Mouse (Mus musculus) midbrain, embryonic 15.5 days (tissue): ENCODE measurements at regions not wholly inside any gene's neighbourhood (a gene's known extent, or its start where the extent isn't known, plus 50 kb on each side); places are given as distances from the start of the nearest gene placed in this dataset.

Experiments used
- ATAC-seq: fragments of 200-750 bp; cut with Nextera tagmentation; replicated peaks from 2 replicates; pipeline ENCODE4 v1.8.0; 2017; ENCODE audit warnings: moderate TSS enrichment
- H3K27ac ChIP-seq: fragments of 300-500 bp; sonication (generic); 2 replicates; pipeline ENCODE4 v1.5.1; 2015; ENCODE audit warnings: mild to moderate bottlenecking, inconsistent platforms
- H3K27me3 ChIP-seq: fragments of 300-500 bp; sonication (generic); replicated peaks from 2 replicates; pipeline ENCODE4 v1.6.1; 2015; ENCODE audit warnings: inconsistent platforms
- H3K36me3 ChIP-seq: fragments of 300-500 bp; sonication (generic); replicated peaks from 2 replicates; pipeline ENCODE4 v1.6.1; 2015; ENCODE audit warnings: inconsistent platforms
- H3K4me1 ChIP-seq: fragments of 300-500 bp; sonication (generic); 2 replicates; pipeline ENCODE4 v1.6.1; 2015; ENCODE audit warnings: inconsistent platforms
- H3K4me2 ChIP-seq: fragments of 300-500 bp; sonication (generic); 2 replicates; pipeline ENCODE4 v1.6.1; 2015; ENCODE audit warnings: inconsistent platforms, mild to moderate bottlenecking, moderate library complexity
- H3K4me3 ChIP-seq: fragments of 300-500 bp; sonication (generic); 2 replicates; pipeline ENCODE4 v1.5.1; 2015; ENCODE audit warnings: mild to moderate bottlenecking, inconsistent platforms
- H3K9ac ChIP-seq: fragments of 300-500 bp; sonication (generic); 2 replicates; pipeline ENCODE4 v1.6.1; 2015; ENCODE audit warnings: mild to moderate bottlenecking, inconsistent platforms
- H3K9me3 ChIP-seq: fragments of 300-500 bp; sonication (generic); 2 replicates; pipeline ENCODE4 v1.6.1; 2016; ENCODE audit warnings: inconsistent platforms
- WGBS: fragments of 180-500 bp; shearing (Covaris S2); methylation state at CpG from one replicate; pipeline ENCODE4 v1.1.7; 2015; ENCODE audit warnings: mixed read lengths; 5-methylcytosine and 5-hydroxymethylcytosine counted together

DNA sequence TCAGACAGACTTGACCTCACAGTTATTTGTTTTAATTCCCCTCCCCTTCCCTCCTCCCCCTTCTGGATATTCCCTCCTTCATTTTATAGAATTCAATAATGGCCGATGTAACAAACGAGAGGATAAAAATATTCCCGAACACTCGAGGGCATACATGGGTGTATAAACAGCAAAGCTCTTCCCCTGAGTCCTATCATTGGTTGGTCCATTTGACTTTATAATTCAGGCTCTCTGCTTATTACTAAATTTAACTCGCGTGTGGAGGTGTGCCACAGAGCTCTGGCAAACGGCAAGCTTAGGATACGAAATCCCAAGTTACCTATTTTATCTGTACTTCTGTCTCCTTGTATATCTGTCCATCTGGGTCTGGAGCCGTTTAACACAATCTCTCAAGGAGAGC is 82.1 kb upstream of the Zfp64 start:
- no peak overlapping the region for H3K4me3 ChIP-seq
- H3K4me2 ChIP-seq: peak overlapping the region; percentile 19; the same call in 1 of the 2 replicates
- H3K9ac ChIP-seq: no peak overlapping the region
- H3K9me3 ChIP-seq: no peaks in the 10 kb centered on the region
- peaks cover 13% of the 10 kb centered on the region; the same call in 1 of the 2 replicates for H3K4me1 ChIP-seq
- H3K36me3 ChIP-seq: no peaks in the 10 kb centered on the region
- no peak for ATAC-seq
- WGBS: 34% methylated on average over 9 of the region's 9 CpGs
- H3K27ac ChIP-seq: peak overlapping the region; percentile 75
- H3K27me3 ChIP-seq: no peaks in the 10 kb centered on the region

DNA sequence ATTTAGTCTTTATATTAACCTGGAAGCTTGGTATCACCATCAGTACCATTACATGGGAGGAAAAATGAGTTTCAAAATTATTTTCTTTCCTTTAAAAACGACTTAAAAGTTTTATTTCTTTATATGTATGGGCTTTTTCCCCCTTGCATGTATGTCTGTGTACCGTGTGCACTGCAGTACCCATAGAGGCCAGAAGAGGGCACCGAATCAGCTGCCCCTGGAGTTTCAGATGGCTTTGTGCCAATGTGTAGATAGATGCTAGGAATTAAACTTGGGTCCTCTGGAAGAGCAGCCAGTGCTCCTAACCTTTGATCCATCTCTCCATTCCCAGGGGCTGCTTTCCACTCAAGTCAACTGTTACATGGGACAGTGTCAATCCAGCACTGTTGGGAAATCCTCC is 79.9 kb upstream of the Zfp64 start:
- Histone ChIP-seq H3K27ac (no peak overlapping the region), H3K9me3 (no peaks in the 10 kb centered on the region), H3K4me2 (no peak overlapping the region), H3K9ac (no peak overlapping the region), H3K4me3 (no peak overlapping the region), H3K27me3 (no peaks in the 10 kb centered on the region), H3K4me1 (peaks cover 13% of the 10 kb centered on the region; the same call in 1 of the 2 replicates), H3K36me3 (no peaks in the 10 kb centered on the region)
- no peak for ATAC-seq
- 51% methylated on average over 3 of the region's 3 CpGs for WGBS

DNA sequence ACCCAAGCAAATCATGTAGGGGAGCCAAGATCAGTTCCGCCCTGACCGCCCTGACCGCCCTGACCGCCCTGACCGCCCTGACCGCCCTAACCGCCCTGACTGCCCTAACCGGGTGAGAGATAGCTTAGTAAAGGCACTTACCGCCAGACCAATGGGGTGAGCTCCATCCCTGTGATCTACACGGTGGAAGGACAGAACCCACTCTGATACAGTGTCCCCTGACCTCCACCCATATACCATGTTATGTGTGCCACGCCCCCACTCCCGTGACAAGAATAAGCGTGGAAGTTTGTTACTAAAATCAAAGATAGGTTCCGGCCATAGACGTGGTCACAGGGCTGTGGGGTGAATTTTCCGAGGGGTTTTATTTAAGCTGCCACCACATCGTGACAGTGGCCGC is 78.6 kb upstream of the Zfp64 start:
- 59% methylated on average over 18 of the region's 18 CpGs for WGBS
- no peak overlapping the region for H3K4me2 ChIP-seq
- H3K9me3 ChIP-seq: no peaks in the 10 kb centered on the region
- ATAC-seq: no peak
- no peak overlapping the region for H3K4me3 ChIP-seq
- no peaks in the 10 kb centered on the region for H3K36me3 ChIP-seq
- H3K27ac ChIP-seq: no peak overlapping the region
- H3K9ac ChIP-seq: no peak overlapping the region
- peaks cover 13% of the 10 kb centered on the region; the same call in 1 of the 2 replicates for H3K4me1 ChIP-seq
- H3K27me3 ChIP-seq: no peaks in the 10 kb centered on the region

DNA sequence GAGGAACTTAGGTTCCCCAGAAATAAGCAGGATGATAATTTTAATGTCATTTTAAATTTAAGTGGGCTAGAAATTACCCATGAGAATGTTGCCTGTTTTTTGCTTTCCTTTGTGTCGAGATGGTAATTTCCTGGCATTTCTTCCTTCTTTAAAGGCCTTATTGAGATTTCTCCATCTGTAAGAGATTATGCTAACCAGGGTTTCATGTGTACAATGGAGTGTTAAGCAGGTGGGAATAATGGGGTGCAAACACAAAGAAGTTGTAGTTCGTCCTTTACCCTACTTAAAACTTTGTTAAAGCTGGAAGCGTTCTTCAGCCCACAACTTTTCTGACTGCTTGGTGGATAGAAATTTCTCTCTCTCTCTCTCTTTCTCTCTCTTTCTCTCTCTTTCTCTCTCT is 77.8 kb upstream of the Zfp64 start:
- Histone ChIP-seq H3K27ac (no peak overlapping the region), H3K36me3 (no peaks in the 10 kb centered on the region), H3K9me3 (no peaks in the 10 kb centered on the region), H3K4me3 (no peak overlapping the region), H3K4me1 (peaks cover 13% of the 10 kb centered on the region; the same call in 1 of the 2 replicates), H3K4me2 (no peak overlapping the region), H3K27me3 (no peaks in the 10 kb centered on the region), H3K9ac (no peak overlapping the region)
- no peak for ATAC-seq
- WGBS: 17% methylated on average over 3 of the region's 3 CpGs

DNA sequence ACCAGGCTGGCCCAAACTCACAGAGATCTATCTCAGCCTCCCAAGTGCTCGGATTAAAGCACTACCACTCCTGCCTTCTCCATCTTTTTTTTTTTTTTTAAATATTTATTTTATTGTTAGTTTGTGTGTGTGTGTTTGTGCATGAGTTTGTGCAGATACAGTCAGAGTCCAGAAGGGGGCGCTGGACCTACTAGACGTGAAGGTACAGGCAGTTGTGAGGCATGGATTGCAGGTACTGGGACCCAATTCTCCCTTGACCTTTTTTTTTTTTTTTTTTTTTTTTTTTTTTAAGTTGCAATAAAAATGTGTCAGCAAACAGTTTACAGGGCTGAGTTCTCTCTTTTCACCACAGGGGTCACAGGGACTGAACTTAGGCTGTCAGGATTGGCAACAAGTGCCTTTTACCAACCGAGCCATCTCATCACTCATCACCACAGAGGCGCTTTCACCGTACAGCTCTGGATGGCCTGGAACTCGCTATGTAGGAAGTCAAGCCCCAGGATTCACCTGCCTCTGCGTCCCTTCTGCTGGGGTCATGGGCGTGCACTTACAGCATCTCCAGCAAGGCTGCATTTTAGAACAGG is 73.2 kb upstream of the Zfp64 start:
- H3K4me2 ChIP-seq: no peak overlapping the region
- H3K27ac ChIP-seq: no peak overlapping the region
- WGBS: 83% methylated on average over 9 of the region's 9 CpGs
- no peaks in the 10 kb centered on the region for H3K36me3 ChIP-seq
- no peaks in the 10 kb centered on the region for H3K9me3 ChIP-seq
- H3K27me3 ChIP-seq: no peaks in the 10 kb centered on the region
- no peak overlapping the region for H3K9ac ChIP-seq
- no peaks in the 10 kb centered on the region for H3K4me1 ChIP-seq
- no peak overlapping the region for H3K4me3 ChIP-seq
- no peak for ATAC-seq

DNA sequence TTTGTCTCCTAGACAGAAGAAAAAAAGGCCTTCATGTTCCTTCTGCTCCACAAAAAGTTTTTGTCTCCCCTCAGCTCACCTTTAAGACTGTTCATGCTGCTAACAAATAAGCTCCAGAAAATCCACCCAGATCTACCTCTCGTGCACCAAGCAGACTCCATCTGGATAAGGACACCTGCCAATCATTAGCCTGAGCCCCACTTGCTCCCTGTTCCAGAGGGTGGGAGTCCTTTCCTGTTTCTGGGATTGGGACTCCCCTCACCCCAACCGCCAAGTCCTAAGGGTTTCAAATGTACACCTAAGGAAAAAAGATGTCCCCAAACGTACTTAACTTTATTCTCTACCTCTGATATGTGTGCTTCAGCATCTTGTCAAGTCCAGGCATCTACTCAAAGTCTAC is 63.6 kb upstream of the Zfp64 start:
- Histone ChIP-seq H3K4me1 (no peaks in the 10 kb centered on the region), H3K27me3 (no peaks in the 10 kb centered on the region), H3K27ac (no peak overlapping the region), H3K9me3 (no peaks in the 10 kb centered on the region), H3K36me3 (no peaks in the 10 kb centered on the region), H3K4me2 (no peak overlapping the region), H3K4me3 (no peak overlapping the region), H3K9ac (no peak overlapping the region)
- 70% methylated on average over 3 of the region's 3 CpGs for WGBS
- ATAC-seq: no peak

DNA sequence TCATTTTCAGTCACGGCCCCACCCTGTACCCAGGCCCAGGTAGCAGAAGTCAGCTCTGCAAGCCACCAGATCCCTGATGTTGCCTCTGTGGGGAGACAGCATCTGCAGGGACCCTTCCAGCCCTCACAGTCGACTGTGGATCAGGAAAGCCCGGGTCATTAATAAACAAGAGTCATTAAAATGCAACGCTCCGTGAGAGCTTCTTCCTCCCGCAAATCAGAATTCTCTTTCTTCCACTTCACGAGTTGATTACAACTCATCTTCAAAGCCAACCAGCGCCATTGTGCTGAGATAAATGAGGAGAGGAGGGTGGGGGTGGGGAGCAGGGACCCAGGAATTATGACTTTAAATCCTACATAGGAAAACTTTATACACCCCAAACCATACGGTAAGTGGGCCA is 54.9 kb upstream of the Zfp64 start:
- Histone ChIP-seq H3K4me3 (no peak overlapping the region), H3K9me3 (no peaks in the 10 kb centered on the region), H3K36me3 (no peaks in the 10 kb centered on the region), H3K4me2 (no peak overlapping the region), H3K9ac (no peak overlapping the region), H3K4me1 (peaks cover 12% of the 10 kb centered on the region), H3K27me3 (no peaks in the 10 kb centered on the region), H3K27ac (peak overlapping the region; percentile 65)
- no peak for ATAC-seq
- WGBS: 26% methylated on average over 9 of the region's 9 CpGs

DNA sequence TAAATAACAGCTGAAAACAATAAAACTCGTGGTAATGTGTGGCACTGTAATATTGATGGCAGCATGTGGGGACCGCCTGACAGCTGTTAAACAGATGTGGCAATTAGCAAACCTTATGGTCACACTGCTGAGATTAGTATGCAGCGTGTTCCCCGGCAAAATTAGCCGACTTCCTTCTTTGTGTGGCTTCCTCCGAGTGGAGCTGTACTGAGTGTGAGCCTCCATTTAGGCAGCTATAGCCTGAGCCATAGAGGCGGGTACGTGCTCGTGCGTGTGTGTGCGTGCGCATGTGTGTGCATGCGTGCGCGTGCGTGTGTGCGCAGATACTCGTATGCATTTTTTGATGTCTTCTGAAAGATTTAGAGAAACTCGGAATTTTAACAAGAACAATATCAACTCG is 53.4 kb upstream of the Zfp64 start:
- Histone ChIP-seq H3K9me3 (no peaks in the 10 kb centered on the region), H3K9ac (no peak overlapping the region), H3K4me1 (peaks cover 12% of the 10 kb centered on the region), H3K4me2 (no peak overlapping the region), H3K27me3 (no peaks in the 10 kb centered on the region), H3K36me3 (no peaks in the 10 kb centered on the region), H3K4me3 (no peak overlapping the region), H3K27ac (peak overlapping the region; percentile 61)
- 72% methylated on average over 20 of the region's 20 CpGs for WGBS
- 0 out of 2 replicates have a peak, but pooled peaks have one; percentile 50 for ATAC-seq

DNA sequence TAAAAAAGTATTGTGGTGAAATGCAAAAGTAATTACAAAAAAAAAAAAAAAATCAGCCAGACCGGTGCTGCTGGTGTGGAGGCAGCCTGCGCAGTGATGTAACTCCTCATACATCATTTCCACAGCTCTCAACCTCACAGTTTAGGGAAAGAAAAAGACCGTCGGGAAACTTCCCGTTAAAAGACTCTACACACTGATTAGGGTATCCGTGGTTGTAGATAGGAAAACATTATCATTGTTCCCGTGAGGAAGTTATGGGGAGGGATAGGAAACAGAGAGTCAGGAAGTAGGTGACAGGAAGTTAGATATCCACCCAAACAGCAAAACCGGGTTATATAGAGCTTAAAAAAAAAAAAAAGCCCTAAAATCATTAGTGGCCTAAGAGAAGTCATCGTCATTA is 52.9 kb upstream of the Zfp64 start:
- no peaks in the 10 kb centered on the region for H3K9me3 ChIP-seq
- H3K4me3 ChIP-seq: no peak overlapping the region
- 69% methylated on average over 9 of the region's 9 CpGs for WGBS
- H3K27me3 ChIP-seq: no peaks in the 10 kb centered on the region
- H3K36me3 ChIP-seq: no peaks in the 10 kb centered on the region
- no peak for ATAC-seq
- H3K27ac ChIP-seq: peak overlapping the region; percentile 61; the same call in 1 of the 2 replicates
- H3K4me2 ChIP-seq: no peak overlapping the region
- H3K9ac ChIP-seq: no peak overlapping the region
- peaks cover 12% of the 10 kb centered on the region for H3K4me1 ChIP-seq

DNA sequence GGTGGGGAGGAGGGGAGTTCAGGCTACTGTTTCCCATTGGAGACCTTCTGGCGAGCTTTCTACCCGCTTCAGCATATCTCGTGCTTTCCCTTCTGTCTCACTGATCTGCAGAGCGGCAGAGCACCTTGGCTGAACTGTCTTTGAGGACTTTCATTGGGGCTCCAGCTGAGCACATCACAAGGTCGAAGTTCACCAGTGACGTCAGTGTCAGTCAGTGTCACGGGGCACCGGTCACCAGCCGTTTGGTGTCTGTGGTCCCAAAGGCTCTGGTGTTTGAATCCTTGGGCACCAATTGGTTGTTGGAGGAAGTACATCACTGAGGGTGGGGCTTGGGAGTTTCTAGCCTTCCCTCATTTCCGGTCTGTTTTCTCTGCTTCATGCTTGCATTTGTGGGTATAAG is 51.2 kb upstream of the Zfp64 start:
- WGBS: 83% methylated on average over 10 of the region's 10 CpGs
- no peak overlapping the region for H3K9ac ChIP-seq
- H3K4me1 ChIP-seq: peaks cover 12% of the 10 kb centered on the region
- H3K9me3 ChIP-seq: no peaks in the 10 kb centered on the region
- no peaks in the 10 kb centered on the region for H3K27me3 ChIP-seq
- ATAC-seq: no peak
- H3K27ac ChIP-seq: no peak overlapping the region
- H3K4me2 ChIP-seq: no peak overlapping the region
- no peaks in the 10 kb centered on the region for H3K36me3 ChIP-seq
- no peak overlapping the region for H3K4me3 ChIP-seq

DNA sequence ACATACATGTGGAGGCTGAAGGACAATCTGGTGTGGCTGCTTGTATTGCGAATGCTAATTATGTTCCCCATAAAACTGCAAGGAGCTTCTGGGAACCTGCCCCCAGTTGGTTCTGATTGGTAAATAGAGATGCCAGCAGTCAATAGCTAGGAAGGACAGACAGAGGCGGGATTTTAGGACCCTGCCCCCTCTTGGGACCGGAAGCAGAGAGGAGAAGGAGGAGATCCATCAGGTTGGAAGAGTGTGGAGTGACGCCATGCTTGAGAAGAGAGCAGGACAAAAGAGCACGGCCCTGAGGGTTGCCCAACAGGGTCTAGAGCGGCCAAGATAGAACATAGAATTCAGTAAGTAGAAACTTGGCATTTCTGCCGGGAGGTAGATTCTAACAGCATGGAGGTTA is 50.4 kb upstream of the Zfp64 start:
- Histone ChIP-seq H3K9ac (no peak overlapping the region), H3K4me2 (no peak overlapping the region), H3K4me3 (no peak overlapping the region), H3K27ac (no peak overlapping the region), H3K36me3 (no peaks in the 10 kb centered on the region), H3K4me1 (peaks cover 12% of the 10 kb centered on the region), H3K27me3 (no peaks in the 10 kb centered on the region), H3K9me3 (no peaks in the 10 kb centered on the region)
- 91% methylated on average over 7 of the region's 7 CpGs for WGBS
- ATAC-seq: no peak
